Mouse (Mus musculus) CH12F3 (cell line): ENCODE measurements around the gene Platr17.
"Not testable (repeated sequence)": the region's sequence is repeated elsewhere in the genome, so short reads cannot be mapped to it uniquely, and the experiment has no call there.

Experiments used
- in situ Hi-C: fragments of 300-500 bp; cut with MboI; formaldehyde crosslinking; loops from 2 replicates; pipeline ENCODE4 v1.14.3; 2020; ENCODE audit warnings: low sequenced_read_pairs

Platr17 gene

GRCm38 (mm10) chr17:33904835-33905234 lies at the start of gene Platr17:
Gene Platr17, plus strand, starts transcription at chr17:33905135.
- in situ Hi-C loops = not testable (repeated sequence)

- in situ Hi-C loops = no loop called here
Observed at GRCm38 (mm10) chr17:33857816-33858215, 47.1 kb upstream of the Platr17 start.

- in situ Hi-C loops = no loop called here
Observed at GRCm38 (mm10) chr17:33865330-33866030, 39.5 kb upstream of the Platr17 start.

GRCm38 (mm10) chr17:33873537-33873936 lies 31.4 kb upstream of the Platr17 start, which contains the start of gene Gm7029:
Gene Gm7029, plus strand, starts transcription at chr17:33873837.
- in situ Hi-C loops = not testable (repeated sequence)

GRCm38 (mm10) chr17:33874411-33874810 lies 30.5 kb upstream of the Platr17 start:
- in situ Hi-C loops = no loop called here

GRCm38 (mm10) chr17:33875797-33876196 lies 29.1 kb upstream of the Platr17 start:
- in situ Hi-C loops = not testable (repeated sequence)

- in situ Hi-C loops = not testable (repeated sequence)
Observed at GRCm38 (mm10) chr17:33884320-33884719, 20.6 kb upstream of the Platr17 start.

GRCm38 (mm10) chr17:33887802-33888201 lies 17.1 kb upstream of the Platr17 start:
- in situ Hi-C loops = not testable (repeated sequence)

GRCm38 (mm10) chr17:33888230-33888629 lies 16.7 kb upstream of the Platr17 start:
- in situ Hi-C loops = not testable (repeated sequence)

- in situ Hi-C loops = not testable (repeated sequence)
Observed at GRCm38 (mm10) chr17:33889941-33890532, 14.9 kb upstream of the Platr17 start.

GRCm38 (mm10) chr17:33890533-33891059 lies 14.3 kb upstream of the Platr17 start, which contains the start of gene Kifc1:
Gene Kifc1, minus strand, starts transcription at chr17:33890661.
- in situ Hi-C loops = no loop called here

GRCm38 (mm10) chr17:33891357-33891756 lies 13.6 kb upstream of the Platr17 start:
- in situ Hi-C loops = no loop called here

- in situ Hi-C loops = not testable (repeated sequence)
Observed at GRCm38 (mm10) chr17:33891892-33892291, 13.0 kb upstream of the Platr17 start.

- in situ Hi-C loops = no loop called here
Observed at GRCm38 (mm10) chr17:33892429-33892828, 12.5 kb upstream of the Platr17 start.

- in situ Hi-C loops = not testable (repeated sequence)
Observed at GRCm38 (mm10) chr17:33893011-33893410, 11.9 kb upstream of the Platr17 start.

- in situ Hi-C loops = no loop called here
Observed at GRCm38 (mm10) chr17:33897114-33897794, 7.7 kb upstream of the Platr17 start.

GRCm38 (mm10) chr17:33898193-33898592 lies 6.7 kb upstream of the Platr17 start:
- in situ Hi-C loops = not testable (repeated sequence)

- in situ Hi-C loops = no loop called here
Observed at GRCm38 (mm10) chr17:33899642-33900041, 5.3 kb upstream of the Platr17 start.

GRCm38 (mm10) chr17:33900281-33900988 lies 4.5 kb upstream of the Platr17 start:
- in situ Hi-C loops = no loop called here

- in situ Hi-C loops = no loop called here
Observed at GRCm38 (mm10) chr17:33900989-33901314, 4.0 kb upstream of the Platr17 start.

GRCm38 (mm10) chr17:33901653-33902052 lies 3.3 kb upstream of the Platr17 start:
- in situ Hi-C loops = no loop called here
